Mouse (Mus musculus) skeletal muscle tissue, adult 2 months (tissue): ENCODE measurements around the gene Adam12.

Source experiments
- DNase-seq: peaks from one replicate; pipeline ENCODE4 v3.0.0-alpha.2; 2012; ENCODE audit warnings: low read depth, low spot score

Adam12 gene

DNA sequence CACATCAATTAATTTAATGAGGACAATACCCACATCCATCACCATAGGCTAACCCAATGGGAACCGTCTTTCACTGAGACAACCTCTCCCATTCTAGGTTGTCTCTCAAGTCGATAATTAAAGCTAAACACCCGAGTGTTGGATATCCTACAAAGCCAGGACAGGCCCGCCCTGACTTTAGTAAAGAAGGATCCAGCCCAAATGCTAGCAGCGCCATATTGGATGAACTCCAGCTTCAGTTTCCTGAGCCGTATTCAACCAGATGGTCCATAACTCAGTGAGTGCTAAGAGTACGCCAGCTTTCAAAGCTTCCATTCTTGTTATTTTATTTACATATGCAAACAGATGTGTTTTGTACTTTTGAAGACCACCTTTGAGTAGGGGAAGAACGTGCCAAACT is 81.6 kb downstream of the Adam12 start:
- DNase-seq = no peak

- DNase-seq = no peak
These were observed 82.6 kb downstream of the Adam12 start for GRCm38 (mm10) chr7:134149351-134149750.

DNA sequence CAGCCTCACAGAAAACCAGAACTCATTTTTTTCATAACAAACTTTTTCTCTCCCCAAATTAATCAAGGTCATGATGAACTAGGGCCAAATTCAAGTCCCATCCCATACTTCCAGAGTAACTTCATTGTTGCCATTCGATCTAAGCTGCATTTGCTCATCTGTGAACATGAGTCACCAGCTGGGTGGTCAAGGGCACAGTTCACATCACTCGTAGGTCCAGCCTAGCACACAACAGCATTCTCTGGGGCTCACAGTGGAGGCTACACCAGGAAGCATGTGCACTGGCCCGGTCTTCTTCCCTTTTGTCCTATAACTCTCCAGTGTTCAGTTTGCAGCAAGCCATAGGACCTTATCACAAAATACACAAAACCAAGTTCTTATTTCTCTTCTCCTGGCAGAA is 84.4 kb downstream of the Adam12 start:
- no peak for DNase-seq

GRCm38 (mm10) chr7:134146821-134147220 is 85.1 kb downstream of the Adam12 start:
- DNase-seq = no peak

GRCm38 (mm10) chr7:134144111-134144510 is 87.8 kb downstream of the Adam12 start:
- no peak for DNase-seq

- DNase-seq = no peak
These were observed 92.5 kb downstream of the Adam12 start for GRCm38 (mm10) chr7:134139291-134139949.

GRCm38 (mm10) chr7:134132323-134132722 is 99.6 kb downstream of the Adam12 start:
- no peak for DNase-seq

DNA sequence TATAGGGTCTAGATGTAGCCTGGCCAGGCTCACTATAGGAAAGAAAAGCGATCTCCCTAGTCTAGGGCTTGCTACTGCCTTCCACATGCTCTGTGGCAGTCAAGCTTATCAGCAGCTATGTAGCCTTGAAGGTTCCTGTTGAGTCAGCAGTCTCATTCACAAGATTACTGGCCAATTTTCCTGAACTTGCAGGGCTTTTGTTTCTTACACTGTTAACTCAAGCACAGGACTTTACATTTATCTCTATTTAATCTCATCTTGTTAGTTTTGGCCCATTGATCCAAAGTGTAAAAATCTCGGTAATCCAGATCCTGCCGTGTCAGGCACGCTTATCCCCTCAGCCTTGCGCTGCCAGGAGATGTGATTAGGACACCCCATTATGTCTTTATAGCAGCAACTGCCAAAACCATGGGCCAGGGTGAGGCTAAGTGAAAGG is 103.8 kb downstream of the Adam12 start:
- no peak for DNase-seq

GRCm38 (mm10) chr7:134121397-134121796 is 110.5 kb downstream of the Adam12 start:
- no peak for DNase-seq

GRCm38 (mm10) chr7:134115438-134115837 is 116.5 kb downstream of the Adam12 start:
- peak; percentile 65 for DNase-seq

DNA sequence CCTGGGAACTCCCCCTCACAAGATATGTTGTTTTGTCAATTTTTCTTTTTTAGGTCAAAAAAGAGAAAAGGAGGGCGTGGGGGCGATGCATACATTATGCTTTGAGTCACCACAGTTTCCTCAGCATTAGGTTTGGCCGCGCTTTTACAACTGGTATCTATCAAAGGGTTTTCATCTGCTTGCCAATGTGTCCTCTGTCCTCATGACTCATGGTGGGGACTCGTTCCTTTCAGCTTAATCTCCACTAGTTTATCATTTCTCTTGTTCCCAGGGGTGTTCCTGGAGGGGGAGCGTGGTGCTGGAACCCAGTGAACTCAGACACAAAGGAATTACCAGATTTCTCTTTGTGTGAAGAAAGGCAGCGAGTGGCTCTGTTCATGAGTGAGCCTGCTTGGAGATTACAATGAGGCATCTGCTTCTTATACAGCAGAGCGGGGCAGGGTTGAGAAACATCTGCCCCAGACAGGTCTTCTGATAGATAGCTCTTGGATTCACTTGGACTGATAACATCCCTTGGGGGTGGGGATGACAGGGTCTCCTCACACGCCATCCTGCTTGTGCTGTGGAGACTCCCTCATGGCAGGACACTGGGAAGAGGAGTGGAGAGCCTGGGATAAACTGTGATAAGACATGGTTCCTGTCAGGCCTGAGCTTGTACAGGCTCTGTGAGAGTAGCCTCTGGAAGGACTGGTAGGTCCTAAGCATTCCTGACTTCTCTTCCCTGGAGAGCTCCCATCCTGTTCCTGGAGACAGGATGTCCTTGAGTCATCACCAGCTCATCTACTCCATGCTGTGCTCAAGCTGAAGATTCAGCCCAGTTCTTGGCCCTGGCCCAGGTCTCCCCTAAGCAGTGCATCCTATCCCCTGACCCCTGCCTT is 117.4 kb downstream of the Adam12 start:
- peak; percentile 20 for DNase-seq

DNA sequence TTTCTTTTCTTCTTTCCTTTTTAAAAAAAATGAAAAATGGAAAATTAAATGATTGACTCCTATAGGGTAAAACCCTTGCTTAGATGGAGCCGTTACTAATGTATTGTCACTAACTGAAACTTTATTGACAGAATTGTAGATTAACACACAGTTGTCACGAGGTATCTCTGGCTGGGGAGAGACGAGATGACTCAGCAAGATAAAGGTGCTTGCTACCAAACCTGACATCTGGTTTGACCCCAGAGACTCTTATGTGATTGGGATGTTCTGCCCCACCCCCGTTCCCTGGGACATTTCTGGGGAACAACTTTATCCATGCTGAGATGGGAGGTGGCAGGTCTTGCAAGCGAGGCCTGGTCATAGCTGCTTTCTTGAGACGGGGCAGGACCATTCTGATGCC is 118.1 kb downstream of the Adam12 start:
- DNase-seq = no peak

- DNase-seq = no peak
These were observed 121.8 kb downstream of the Adam12 start for GRCm38 (mm10) chr7:134110116-134110515.

GRCm38 (mm10) chr7:134107849-134108248 is 124.1 kb downstream of the Adam12 start:
- DNase-seq = no peak

DNA sequence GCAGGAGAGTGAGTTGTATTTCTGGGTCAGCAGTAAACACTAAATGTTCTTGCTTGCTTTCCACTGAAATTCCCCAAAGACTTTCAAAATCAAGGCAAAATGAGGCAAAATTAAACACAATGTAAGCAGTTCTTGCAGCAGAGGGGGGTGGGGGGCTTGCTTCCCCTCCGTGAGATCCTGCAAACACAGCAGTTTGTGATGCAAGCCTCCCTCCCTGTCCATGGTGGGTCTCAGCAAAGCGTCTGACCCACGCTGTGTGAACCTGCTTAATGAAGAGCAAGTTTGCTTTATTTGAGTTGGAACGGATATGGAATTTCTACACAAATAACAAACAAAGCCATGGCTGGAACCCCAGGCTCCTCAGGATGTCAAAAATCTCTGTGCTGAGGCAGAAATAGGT is 132.9 kb downstream of the Adam12 start:
- DNase-seq = no peak

DNA sequence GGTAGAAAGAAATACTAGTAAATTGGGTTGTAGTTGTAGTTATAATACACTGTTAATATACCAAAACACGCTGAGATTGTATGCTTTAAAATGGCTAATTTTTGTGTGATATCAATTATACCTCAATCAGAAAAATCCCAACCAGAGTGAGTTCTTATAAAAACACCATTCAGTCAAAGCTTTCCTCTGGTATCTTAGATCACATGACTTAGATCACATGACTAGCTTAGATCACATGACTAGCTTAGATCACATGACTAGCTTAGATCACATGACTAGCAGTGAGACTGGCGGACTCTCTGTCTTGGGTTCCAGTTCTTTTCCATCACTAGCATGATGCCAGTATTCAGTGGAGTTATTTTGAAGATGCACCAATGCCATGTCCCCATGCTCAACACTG is 134.1 kb downstream of the Adam12 start:
- no peak for DNase-seq

GRCm38 (mm10) chr7:134093871-134094270 is 138.1 kb downstream of the Adam12 start:
- DNase-seq = no peak

DNA sequence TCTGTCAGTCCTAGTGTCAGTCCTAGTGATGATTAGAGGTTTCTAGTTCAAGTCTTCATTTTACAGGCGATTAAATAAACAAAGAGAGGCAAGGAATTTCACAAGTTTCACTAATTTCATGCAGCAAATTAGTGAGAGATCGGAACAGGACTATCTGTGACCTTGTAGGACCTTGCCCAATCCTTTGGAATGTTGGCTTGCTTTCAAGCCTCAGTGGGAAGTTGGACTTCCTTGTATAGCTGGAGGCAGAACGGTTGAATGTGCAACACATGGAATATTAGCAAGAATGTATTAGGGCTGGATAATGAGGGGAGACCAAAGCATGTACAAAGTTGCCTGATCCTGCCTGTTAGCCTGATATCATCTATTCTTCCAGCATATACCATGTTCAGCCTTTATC is 141.2 kb downstream of the Adam12 start:
- no peak for DNase-seq

- no peak for DNase-seq
These were observed 141.7 kb downstream of the Adam12 start for GRCm38 (mm10) chr7:134090256-134090655.

DNA sequence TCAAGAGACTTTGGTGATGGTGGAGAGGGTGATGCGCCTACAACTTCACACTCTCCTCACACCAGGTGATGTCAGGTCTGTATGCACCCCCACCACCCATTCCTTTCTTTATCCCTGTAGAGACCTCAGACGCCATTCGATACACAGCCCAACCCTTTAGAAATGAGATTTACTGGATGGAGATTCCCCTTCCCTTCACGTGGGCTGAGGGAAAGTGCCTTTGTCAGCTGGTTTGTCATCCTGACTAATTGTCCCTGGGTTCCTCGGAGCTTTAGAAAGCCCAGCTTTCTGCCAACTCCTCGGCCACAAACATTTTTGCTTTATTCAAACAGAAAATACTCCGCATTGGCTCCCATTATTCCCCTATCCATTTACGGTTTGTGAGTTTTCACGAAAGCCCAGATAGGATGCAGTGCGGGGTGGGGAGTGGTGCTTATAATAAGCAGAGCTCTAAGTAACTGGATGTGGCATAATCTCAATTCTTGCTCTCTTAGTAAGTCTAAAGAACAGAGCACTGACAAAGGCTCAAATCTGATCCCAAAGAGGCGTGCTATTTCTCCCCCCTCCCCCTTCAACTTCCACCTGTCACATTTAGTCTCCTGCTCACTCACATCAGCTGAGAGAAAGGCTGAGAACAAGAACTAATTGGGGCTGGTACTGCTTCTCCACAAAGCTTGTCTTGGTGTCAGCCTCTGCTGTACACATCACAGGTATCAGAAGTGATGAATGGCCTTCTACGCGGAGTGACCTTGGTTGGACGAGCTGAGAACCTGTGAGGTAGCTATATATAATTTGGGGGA is 143.2 kb downstream of the Adam12 start:
- DNase-seq = no peak

DNA sequence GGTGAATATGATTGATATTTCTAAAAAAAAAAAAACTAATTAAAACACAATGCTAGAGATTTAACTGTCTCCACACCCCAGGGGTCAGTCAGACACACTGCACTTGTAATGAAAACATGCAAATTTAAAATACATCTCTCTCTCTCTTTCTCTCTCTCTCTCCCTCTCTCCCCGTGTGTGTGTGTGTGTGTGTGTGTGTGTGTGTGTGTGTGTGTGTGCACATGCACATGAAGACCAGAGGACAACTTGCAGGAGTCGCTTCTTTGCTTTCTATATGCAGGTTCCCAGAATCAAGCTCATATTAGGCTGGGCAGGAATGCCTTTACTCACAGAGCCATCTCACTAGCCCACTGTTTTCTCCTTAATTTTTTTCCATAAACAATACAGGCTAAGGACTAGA is 146.6 kb downstream of the Adam12 start:
- DNase-seq = no peak

GRCm38 (mm10) chr7:134084926-134085325 is 147.0 kb downstream of the Adam12 start:
- DNase-seq = no peak
